Mouse (Mus musculus) CD4-positive helper T cell, adult 2 months (primary cell): ENCODE results near the gene Edrf1.
"Not testable (repeated sequence)": the region's sequence is repeated elsewhere in the genome, so short reads cannot be mapped to it uniquely, and the experiment has no call there.

ENCODE experiments used
- DNase-seq: peaks from one replicate; pipeline ENCODE4 v3.0.0-alpha.2; 2012; ENCODE audit warnings: low read depth, missing footprints, low spot score

Edrf1 gene

GRCm38 (mm10) chr7:133645716-133646115 lies 8.4 kb downstream of the Edrf1 start:
- DNase-seq, result peak; percentile 29

GRCm38 (mm10) chr7:133662467-133662866 lies 25.1 kb downstream of the Edrf1 start:
- no peak for DNase-seq

DNA sequence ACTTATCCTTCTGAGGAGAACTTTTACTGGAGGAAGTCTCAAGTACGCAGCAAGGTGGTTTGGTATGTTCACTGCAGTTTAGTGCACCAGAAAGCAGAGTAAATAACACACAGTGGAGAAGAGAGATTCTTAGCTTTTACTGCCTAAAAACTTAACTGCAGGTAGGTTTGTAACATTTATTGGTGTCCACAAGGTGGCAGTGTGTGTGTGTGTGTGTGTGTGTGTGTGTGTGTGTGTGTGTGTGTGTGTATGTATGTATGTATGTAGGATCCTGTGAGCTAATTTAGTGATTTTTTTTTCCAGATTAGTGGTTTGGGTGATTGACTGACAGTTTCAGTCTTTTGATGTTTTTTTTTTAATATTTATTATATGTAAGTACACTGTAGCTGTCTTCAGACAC lies 31.7 kb downstream of the Edrf1 start:
- peak; percentile 55 for DNase-seq

DNA sequence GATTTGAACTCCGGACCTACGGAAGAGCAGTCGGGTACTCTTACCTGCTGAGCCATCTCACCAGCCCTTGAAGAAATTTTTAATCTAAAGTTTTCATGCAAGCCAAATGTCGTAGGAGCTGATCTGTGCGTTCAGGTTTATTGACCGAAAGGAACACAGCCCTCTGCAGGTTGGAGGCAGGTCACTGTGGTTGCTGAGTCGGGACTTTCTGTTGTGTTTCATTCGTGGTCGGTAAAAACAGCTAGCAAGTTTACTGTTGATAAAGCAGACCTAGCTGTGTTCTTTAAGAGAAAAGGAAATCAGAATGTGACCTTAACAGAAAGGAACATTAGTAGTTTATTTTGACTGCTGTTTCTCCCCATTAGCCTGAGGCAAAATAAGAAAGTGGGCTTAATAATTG lies 32.6 kb downstream of the Edrf1 start:
- no peak for DNase-seq

- no peak for DNase-seq
These were observed 33.5 kb downstream of the Edrf1 start for GRCm38 (mm10) chr7:133670846-133671245.

GRCm38 (mm10) chr7:133676002-133676401 lies 38.7 kb downstream of the Edrf1 start:
- DNase-seq, result no peak

GRCm38 (mm10) chr7:133678716-133679115 lies 41.4 kb downstream of the Edrf1 start:
- DNase-seq, result no peak

- no peak for DNase-seq
These were observed 42.1 kb downstream of the Edrf1 start for GRCm38 (mm10) chr7:133679439-133679838.

- no peak for DNase-seq
These were observed 42.6 kb downstream of the Edrf1 start, which contains the start of gene Mmp21 for GRCm38 (mm10) chr7:133679961-133680360. Gene Mmp21 (minus strand): TSS chr7:133680061.

DNA sequence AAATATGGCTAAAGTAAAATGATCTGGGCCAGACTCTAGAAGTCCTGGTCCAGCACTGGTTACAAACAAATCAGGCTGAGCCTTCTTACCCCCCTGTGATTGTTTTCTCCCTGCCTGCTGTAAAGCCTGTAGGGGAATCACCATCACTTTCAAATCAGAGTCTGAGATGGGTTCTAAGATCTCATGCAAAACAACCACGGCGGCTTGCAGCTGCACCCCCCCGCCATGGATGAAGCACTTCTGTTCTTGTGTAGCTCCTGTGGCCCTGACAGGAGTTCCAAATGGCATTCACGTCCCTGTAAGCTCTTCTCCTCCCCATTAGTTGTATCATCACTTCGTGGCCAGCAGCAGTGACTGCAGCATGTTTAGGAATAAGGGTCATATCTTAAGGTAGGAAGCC lies 46.3 kb downstream of the Edrf1 start:
- no peak for DNase-seq

- no peak for DNase-seq
These were observed 46.8 kb downstream of the Edrf1 start for GRCm38 (mm10) chr7:133684110-133684509.

DNA sequence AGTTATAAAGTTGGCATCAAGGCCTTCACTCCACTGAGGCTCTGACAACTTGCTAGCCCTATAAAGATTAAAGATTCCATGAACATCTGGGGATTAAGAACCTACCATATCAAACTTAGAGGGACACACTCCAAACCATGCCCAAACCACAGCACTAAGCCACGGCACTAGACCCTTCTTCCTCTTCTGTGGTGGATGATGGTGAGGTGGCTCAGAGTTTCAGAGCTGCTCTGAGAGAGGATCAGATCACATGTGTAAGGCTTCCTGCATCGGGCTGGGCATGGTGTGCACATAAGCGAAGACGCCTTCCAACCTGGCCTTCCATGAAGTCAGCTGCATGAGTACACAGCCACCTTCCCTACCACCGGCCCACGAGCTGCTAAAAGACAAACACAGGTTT lies 47.4 kb downstream of the Edrf1 start:
- DNase-seq, result no peak

- DNase-seq, result not testable (repeated sequence)
These were observed 48.3 kb downstream of the Edrf1 start for GRCm38 (mm10) chr7:133685644-133686043.

DNA sequence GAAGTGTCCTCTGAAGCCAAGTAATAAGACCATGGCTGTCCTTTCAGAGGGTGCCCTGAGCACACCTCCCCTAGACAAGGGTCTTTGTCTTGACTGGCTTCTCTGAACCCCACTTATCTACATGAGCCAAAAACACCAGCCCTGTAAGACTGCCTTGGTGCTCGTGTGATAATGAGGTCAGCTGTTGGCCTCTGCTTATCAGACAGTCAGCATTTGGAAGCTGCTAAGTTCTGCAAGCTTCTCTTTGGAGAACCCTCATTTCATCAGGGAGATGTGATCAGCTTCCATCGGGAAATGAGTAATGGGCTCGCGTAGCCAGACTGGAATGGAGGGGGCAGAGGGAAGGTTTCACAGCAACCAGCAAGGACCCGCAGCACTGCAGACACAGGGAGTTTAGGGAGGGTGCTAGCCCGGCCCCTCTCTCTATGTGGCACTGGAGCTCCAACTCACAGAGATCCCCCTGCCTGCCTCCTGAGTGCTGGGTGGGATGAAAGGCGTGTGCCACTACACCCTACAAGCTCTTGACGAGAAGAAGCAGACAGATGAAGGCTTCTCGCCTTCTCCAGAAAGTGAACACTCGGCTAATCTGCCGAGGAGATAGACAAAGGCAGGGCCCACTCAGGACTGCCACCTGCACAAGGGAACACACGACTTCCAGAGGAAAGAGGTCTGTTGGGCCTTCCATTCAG lies 60.8 kb downstream of the Edrf1 start:
- no peak for DNase-seq

- no peak for DNase-seq
These were observed 62.5 kb downstream of the Edrf1 start for GRCm38 (mm10) chr7:133699885-133700284.

DNA sequence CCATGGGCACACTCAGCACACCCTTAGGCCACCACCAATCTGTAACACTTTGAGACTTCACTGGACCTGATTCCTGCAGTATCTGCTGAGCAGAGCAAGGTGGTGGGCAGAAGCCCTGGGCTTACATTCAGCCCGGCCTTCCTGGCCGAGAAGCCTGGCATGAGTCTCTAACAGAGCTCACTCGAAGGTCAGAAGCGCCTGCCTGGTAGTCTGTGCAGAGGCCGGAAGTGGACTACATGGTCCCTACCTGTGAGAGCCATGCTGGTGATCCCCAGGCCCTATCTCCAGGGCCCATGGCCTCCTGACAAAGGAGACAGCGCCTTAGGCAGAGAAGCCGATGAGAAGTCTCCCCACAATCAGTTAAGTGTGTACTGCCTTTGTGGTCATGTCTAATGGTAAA lies 64.0 kb downstream of the Edrf1 start:
- no peak for DNase-seq

DNA sequence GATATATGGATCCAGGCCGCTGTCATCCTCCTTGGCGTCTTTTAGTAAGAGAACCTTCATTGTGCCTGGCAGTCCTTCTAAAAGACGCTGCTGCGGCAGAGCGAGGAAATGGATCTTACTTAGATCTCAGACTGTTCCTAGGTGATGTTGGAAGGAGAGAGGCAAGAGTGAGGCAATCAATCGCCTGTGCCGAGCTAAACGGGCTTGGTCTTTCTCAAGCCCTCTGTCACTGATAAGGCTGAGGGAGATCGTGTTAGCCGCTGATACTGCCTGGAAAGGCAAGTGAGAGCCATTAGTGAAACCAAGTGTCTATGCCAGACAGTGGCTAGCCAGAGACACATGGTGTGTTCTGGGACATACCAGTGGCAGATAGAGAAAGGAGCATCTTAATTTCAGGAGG lies 65.0 kb downstream of the Edrf1 start:
- DNase-seq, result no peak

DNA sequence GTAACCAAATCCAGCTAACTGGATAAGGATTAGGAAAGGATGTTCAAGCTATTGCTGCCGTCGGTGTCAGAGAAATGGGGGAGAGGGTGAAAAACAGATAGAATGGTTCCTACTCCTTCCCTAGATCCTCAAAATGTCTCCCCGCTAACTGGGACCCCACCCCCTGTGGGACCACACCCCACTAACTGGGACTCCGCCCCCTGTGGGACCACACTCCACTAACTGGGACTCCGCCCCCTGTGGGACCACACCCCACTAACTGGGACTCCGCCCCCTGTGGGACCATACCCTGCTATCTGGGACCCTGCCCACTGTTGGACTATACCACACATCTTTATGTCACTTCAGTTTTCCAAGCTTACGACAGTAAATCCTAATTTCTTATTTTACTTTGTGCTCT lies 66.6 kb downstream of the Edrf1 start:
- no peak for DNase-seq

- DNase-seq, result peak; percentile 40
These were observed 70.0 kb downstream of the Edrf1 start for GRCm38 (mm10) chr7:133707301-133707700.

DNA sequence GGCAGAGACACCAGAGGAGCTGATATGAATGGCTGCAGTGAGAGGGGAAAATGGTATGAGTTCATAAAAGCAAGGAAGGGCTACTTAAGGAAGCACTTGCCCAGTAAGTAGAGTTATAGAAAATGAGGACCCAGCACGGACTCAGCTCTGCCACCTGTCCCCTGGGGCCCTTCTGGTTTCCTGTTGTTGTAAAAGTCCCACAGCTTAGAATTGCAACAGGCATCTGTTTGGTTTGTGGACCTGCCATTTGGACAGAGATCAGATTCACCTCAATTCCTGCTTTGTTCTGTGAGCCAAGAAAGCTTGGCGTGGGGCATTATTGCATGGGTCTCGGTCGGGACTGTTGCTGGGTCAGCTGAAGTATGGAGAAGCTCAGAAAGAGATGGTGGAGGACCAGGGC lies 78.0 kb downstream of the Edrf1 start:
- no peak for DNase-seq

DNA sequence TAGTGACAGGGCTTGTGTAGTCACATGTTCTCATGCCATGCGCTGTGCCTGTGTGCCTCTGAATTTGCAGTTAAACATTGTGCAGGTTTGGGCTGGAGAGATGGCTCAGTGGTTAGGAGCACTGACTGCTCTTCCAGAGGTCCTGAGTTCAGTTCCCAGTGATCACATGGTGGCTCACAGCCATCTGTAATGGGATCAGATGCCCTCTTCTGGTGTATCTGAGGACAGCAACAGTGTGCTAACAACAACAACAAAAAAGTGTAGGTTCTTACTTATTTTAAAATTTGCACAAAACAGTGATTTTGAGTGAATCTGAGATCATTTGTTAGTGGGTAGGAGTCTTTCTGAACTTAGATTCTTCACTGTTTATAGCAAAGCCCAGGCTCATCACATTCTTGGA lies 81.2 kb downstream of the Edrf1 start:
- DNase-seq, result no peak

GRCm38 (mm10) chr7:133720616-133721015 lies 83.3 kb downstream of the Edrf1 start:
- DNase-seq, result no peak
